Mouse (Mus musculus) lung, embryonic 16.5 days (tissue): ENCODE measurements around the gene Slc22a14. TPM values are rescaled to one million over a fixed set of nuclear protein-coding genes. Genes with fewer than 3 reads are reported as not detected.
A peak's percentile ranks its signal among the peaks of the same experiment; 100 is the strongest.

ENCODE experiments used
- ATAC-seq: fragments of 200-750 bp; cut with Nextera tagmentation; 2 replicates; pipeline ENCODE4 v1.8.0; 2017; ENCODE audit warnings: low read depth, mild to moderate bottlenecking, moderate library complexity
- H3K27ac ChIP-seq: fragments of 300-500 bp; sonication (generic); 2 replicates; pipeline ENCODE4 v1.5.1; 2014; ENCODE audit warnings: mild to moderate bottlenecking, control low read depth, low read length
- H3K27me3 ChIP-seq: fragments of 300-500 bp; sonication (generic); 2 replicates; pipeline ENCODE4 v1.6.1; 2014; ENCODE audit warnings: low read depth, low read length, mixed read lengths; ENCODE audit not compliant: control insufficient read depth, insufficient read depth
- H3K36me3 ChIP-seq: fragments of 300-500 bp; sonication (generic); 2 replicates; pipeline ENCODE4 v1.6.1; 2014; ENCODE audit warnings: low read length; ENCODE audit not compliant: control insufficient read depth, insufficient read depth
- H3K4me1 ChIP-seq: fragments of 300-500 bp; sonication (generic); replicated peaks from 2 replicates; pipeline ENCODE4 v1.6.1; 2014; ENCODE audit warnings: low read length, mixed read lengths; ENCODE audit not compliant: control insufficient read depth, insufficient read depth
- H3K4me2 ChIP-seq: fragments of 300-500 bp; sonication (generic); 2 replicates; pipeline ENCODE4 v1.6.1; 2014; ENCODE audit warnings: low read depth, low read length, control low read depth
- H3K4me3 ChIP-seq: fragments of 300-500 bp; sonication (generic); 2 replicates; pipeline ENCODE4 v1.5.1; 2014; ENCODE audit warnings: mild to moderate bottlenecking, low read length, control low read depth
- H3K9ac ChIP-seq: fragments of 300-500 bp; sonication (generic); 2 replicates; pipeline ENCODE4 v1.6.1; 2014; ENCODE audit warnings: low read length, control low read depth
- H3K9me3 ChIP-seq: fragments of 300-500 bp; sonication (generic); 2 replicates; pipeline ENCODE4 v1.6.1; 2016; ENCODE audit warnings: low read length; ENCODE audit not compliant: control insufficient read depth
- WGBS: fragments of 180-500 bp; shearing (Covaris S2); extraction: QIAGEN DNeasy Blood & Tissue Kit; methylation state at CpG from one replicate; pipeline ENCODE4 v1.1.7; 2014; 5-methylcytosine and 5-hydroxymethylcytosine counted together
- polyA plus RNA-seq: library from polyadenylated mRNA; unstranded; fragments of >200 nt; fragmentation: Nextera tagmentation; extraction: Ambion mirVana; gene quantifications from 2 replicates; pipeline ENCODE4 v1.2.1, GENCODE M21; 2015

Gene Slc22a14
- polyA plus RNA-seq, 1 experiment from 2014 or later, result 0.06 TPM

GRCm38 (mm10) chr9:119350531-119350930 lies 14.8 kb downstream of the Slc22a14 start:
- 85% methylated on average over 3 of the region's 3 CpGs for WGBS
- no peak for ATAC-seq

GRCm38 (mm10) chr9:119346376-119346775 lies 19.0 kb downstream of the Slc22a14 start:
- ATAC-seq, result no peak
- H3K36me3 ChIP-seq, result peaks cover 22% of the 10 kb centered on the region
- whole genome bisulfite sequencing, result 89% methylated on average over 8 of the region's 8 CpGs

More at GRCm38 (mm10) chr9:119350531-119350930, 14.8 kb downstream of the Slc22a14 start:
- Histone ChIP-seq H3K9me3 (no peaks in the 10 kb centered on the region), H3K4me2 (no peak overlapping the region), H3K4me3 (no peak overlapping the region), H3K4me1 (no peaks in the 10 kb centered on the region), H3K36me3 (peaks cover 10% of the 10 kb centered on the region), H3K9ac (no peak overlapping the region), H3K27me3 (no peaks in the 10 kb centered on the region), H3K27ac (no peak overlapping the region)

GRCm38 (mm10) chr9:119342728-119343127 lies 22.6 kb downstream of the Slc22a14 start:
- Histone ChIP-seq H3K4me1 (peaks cover 18% of the 10 kb centered on the region), H3K9ac (peak overlapping the region; percentile 91), H3K27ac (no peak overlapping the region), H3K4me2 (no peak overlapping the region), H3K36me3 (peaks cover 16% of the 10 kb centered on the region; the same call in 1 of the 2 replicates), H3K27me3 (no peaks in the 10 kb centered on the region), H3K9me3 (no peaks in the 10 kb centered on the region), H3K4me3 (no peak overlapping the region)
- no peak for ATAC-seq
- whole genome bisulfite sequencing, result 81% methylated on average over 7 of the region's 7 CpGs

More at GRCm38 (mm10) chr9:119346376-119346775, 19.0 kb downstream of the Slc22a14 start:
- Histone ChIP-seq H3K27me3 (no peaks in the 10 kb centered on the region), H3K9ac (no peak overlapping the region), H3K4me1 (peaks cover 12% of the 10 kb centered on the region), H3K27ac (no peak overlapping the region), H3K9me3 (no peaks in the 10 kb centered on the region), H3K4me2 (no peak overlapping the region), H3K4me3 (no peak overlapping the region)

GRCm38 (mm10) chr9:119340909-119341816 lies 24.2 kb downstream of the Slc22a14 start, which contains the start of gene Myd88:
Gene Myd88, minus strand, starts transcription at chr9:119341411.
- under 1% methylated on average over 68 of the region's 68 CpGs for WGBS
- Histone ChIP-seq H3K4me3 (peak within 1 kb of the TSS; percentile 86), H3K27ac (peak within 1 kb of the TSS; percentile 96), H3K36me3 (peaks cover 15% of the 10 kb centered on the region), H3K4me1 (peaks cover 18% of the 10 kb centered on the region), H3K4me2 (peak within 1 kb of the TSS; percentile 96), H3K27me3 (no peaks in the 10 kb centered on the region), H3K9ac (peak within 1 kb of the TSS; percentile 91), H3K9me3 (no peaks in the 10 kb centered on the region)
- ATAC-seq, result peak; percentile 98

- H3K9ac ChIP-seq, result peak overlapping the region; percentile 91
- no peaks in the 10 kb centered on the region for H3K9me3 ChIP-seq
- H3K4me1 ChIP-seq, result peaks cover 18% of the 10 kb centered on the region
- H3K4me3 ChIP-seq, result peak overlapping the region; percentile 86
- H3K36me3 ChIP-seq, result peaks cover 16% of the 10 kb centered on the region
- no peak for ATAC-seq
- peak overlapping the region; percentile 96 for H3K27ac ChIP-seq
- peak overlapping the region; percentile 96 for H3K4me2 ChIP-seq
- 2% methylated on average over 8 of the region's 8 CpGs for WGBS
- H3K27me3 ChIP-seq, result no peaks in the 10 kb centered on the region
Measured at GRCm38 (mm10) chr9:119340212-119340580, 25.2 kb downstream of the Slc22a14 start.

- peak; percentile 3; the same call in 1 of the 2 replicates for ATAC-seq
- Histone ChIP-seq H3K27me3 (no peaks in the 10 kb centered on the region), H3K4me2 (peak within 1 kb of the TSS; percentile 96), H3K36me3 (peaks cover 12% of the 10 kb centered on the region), H3K9ac (peak within 1 kb of the TSS; percentile 91), H3K4me3 (peak within 1 kb of the TSS; percentile 86), H3K4me1 (peaks cover 18% of the 10 kb centered on the region), H3K27ac (peak within 1 kb of the TSS; percentile 96), H3K9me3 (no peaks in the 10 kb centered on the region)
- WGBS, result under 1% methylated on average over 43 of the region's 43 CpGs
Measured at GRCm38 (mm10) chr9:119339558-119340211, 25.7 kb downstream of the Slc22a14 start, which contains the start of gene Acaa1a. Gene Acaa1a, plus strand, starts transcription at chr9:119339676.

- Histone ChIP-seq H3K4me2 (peak overlapping the region; percentile 96), H3K4me3 (peak overlapping the region; percentile 86), H3K4me1 (peaks cover 24% of the 10 kb centered on the region), H3K9ac (peak overlapping the region; percentile 91), H3K36me3 (peaks cover 9% of the 10 kb centered on the region), H3K27me3 (no peaks in the 10 kb centered on the region), H3K27ac (no peak overlapping the region), H3K9me3 (no peaks in the 10 kb centered on the region)
- WGBS, result 38% methylated on average over 7 of the region's 7 CpGs
- no peak for ATAC-seq
Measured at GRCm38 (mm10) chr9:119339106-119339505, 26.2 kb downstream of the Slc22a14 start.

- Histone ChIP-seq H3K27ac (no peak overlapping the region), H3K36me3 (peaks cover 5% of the 10 kb centered on the region; the same call in 1 of the 2 replicates), H3K9me3 (no peaks in the 10 kb centered on the region), H3K4me2 (no peak overlapping the region), H3K27me3 (no peaks in the 10 kb centered on the region), H3K4me3 (no peak overlapping the region), H3K9ac (no peak overlapping the region), H3K4me1 (peaks cover 27% of the 10 kb centered on the region)
- ATAC-seq, result no peak
- 84% methylated on average over 3 of the region's 3 CpGs for WGBS
Measured at GRCm38 (mm10) chr9:119338350-119338749, 27.0 kb downstream of the Slc22a14 start.

GRCm38 (mm10) chr9:119337842-119338241 lies 27.5 kb downstream of the Slc22a14 start:
- no peak overlapping the region for H3K4me2 ChIP-seq
- no peaks in the 10 kb centered on the region for H3K9me3 ChIP-seq
- no peak for ATAC-seq
- H3K4me3 ChIP-seq, result no peak overlapping the region
- peaks cover 26% of the 10 kb centered on the region for H3K4me1 ChIP-seq
- peaks cover 5% of the 10 kb centered on the region; the same call in 1 of the 2 replicates for H3K36me3 ChIP-seq
- no peak overlapping the region for H3K27ac ChIP-seq
- H3K27me3 ChIP-seq, result no peaks in the 10 kb centered on the region
- WGBS, result 93% methylated on average over 14 of the region's 14 CpGs
- H3K9ac ChIP-seq, result no peak overlapping the region
